Mouse (Mus musculus): ENCODE measurements around the gene Ptger1. TPM values are rescaled to one million over a fixed set of nuclear protein-coding genes. Genes with fewer than 3 reads are reported as not detected.

The Ptger1 gene
- total RNA-seq, 2 experiments from 2014 or later: 0.49 to 0.98 TPM

- no peak for DNase-seq (ENCODE audit: low spot score in 2 of 2)
These were observed 11.8 kb upstream of the Ptger1 start for GRCm38 (mm10) chr8:83654725-83655124.

DNA sequence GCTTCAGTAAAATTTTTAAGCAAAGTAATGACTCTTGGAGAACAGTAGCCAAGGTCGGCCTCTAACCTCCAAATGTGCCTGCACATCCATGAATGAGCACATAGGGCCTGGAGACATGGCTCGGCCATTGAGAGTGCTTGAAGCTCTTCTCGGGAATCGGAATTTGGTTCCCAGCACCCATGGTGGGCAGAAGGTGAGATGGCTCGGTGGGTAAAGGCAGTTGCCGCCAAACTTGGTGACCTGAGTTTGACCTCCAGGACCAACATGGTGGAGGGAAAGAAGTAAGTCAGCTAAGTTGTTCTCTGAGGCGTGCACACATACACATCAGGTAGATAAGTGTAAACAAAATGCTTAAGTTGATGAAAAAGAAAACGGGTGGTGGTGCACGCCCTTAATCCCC lies 10.4 kb upstream of the Ptger1 start:
- DNase-seq (ENCODE audit: low spot score in 2 of 2): no peak

DNA sequence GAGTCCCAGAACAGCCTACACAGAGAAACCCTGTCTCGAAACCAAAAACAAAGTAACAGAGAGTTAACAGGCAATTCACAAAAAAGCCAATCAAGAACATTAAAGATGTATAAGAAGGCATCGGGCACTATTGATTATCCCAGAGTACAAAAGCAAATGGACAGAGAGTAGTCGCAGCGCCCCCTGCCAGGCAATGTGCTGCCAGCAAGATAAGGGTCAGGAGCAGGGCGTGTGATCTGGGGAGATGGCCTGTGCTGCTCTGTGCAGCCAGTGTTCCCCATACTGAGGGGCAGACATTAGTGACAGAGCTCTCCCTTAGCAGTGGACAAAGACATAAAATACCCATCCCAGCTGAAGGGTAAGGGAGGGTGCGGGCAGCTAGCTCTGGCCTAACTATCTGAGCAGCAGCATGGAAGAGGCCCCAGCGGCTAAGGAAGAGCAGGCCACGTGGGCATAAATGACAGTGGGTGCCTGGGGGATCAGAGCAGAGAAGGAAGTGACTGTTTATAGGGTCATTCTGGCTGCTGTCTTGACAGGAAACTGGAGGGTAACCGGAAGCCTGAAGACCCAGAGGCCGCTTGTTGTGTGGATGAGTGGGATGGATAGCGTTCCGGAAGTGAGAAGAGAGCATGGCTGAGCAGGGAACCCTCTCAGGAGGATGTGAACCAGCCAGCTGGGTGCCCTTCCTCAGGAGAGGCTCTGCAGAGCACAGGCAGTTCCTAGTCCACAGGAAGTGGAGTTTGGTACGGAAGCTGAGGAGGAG lies 9.8 kb upstream of the Ptger1 start:
- DNase-seq (ENCODE audit: low spot score in 2 of 2): no peak

GRCm38 (mm10) chr8:83660545-83660944 lies 5.9 kb upstream of the Ptger1 start:
- DNase-seq (ENCODE audit: low spot score in 2 of 2): no peak

GRCm38 (mm10) chr8:83660995-83661680 lies 5.3 kb upstream of the Ptger1 start:
- no peak for DNase-seq (ENCODE audit: low spot score in 2 of 2)

- DNase-seq (ENCODE audit: low spot score in 2 of 2): peak; percentile 85 to 90
These were observed 4.1 kb upstream of the Ptger1 start for GRCm38 (mm10) chr8:83662421-83662826.

GRCm38 (mm10) chr8:83664096-83664495 lies 2.4 kb upstream of the Ptger1 start:
- DNase-seq (ENCODE audit: low spot score in 2 of 2): no peak

DNA sequence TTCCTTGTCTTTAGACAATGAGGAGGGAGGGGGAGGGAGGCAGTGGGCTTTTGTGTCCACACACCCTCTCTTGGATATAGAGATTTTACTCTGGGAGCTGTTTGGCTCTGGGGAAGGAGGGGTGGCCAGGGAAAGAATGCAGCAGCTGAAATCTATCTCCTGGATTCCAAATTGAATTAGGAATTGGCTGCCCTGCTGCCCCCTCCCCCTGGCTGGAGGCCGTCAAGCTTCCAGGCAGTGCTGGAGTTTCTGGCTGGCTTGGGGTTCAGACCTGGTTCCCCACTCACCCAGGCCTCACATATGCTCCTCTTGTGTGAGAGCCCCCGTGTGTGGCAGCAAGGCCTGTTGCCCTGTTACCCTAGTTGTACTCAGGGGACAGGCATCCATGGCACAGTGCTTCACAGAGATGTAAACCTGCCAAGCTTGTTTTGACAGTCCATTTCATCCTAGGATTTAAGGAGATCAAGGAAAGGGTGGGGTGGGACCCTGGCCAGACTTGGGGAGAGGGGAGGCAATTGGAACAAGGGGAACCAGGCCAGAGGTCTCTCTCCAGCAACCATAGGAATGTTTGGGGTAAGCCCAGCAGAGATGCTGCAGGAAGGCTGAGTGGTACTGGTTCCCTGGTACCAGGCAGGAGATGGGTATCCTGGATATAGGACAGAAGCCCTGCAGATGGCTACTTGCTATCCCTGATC lies 1.4 kb upstream of the Ptger1 start:
- peak in 1 of 2 experiments; percentile 63 for DNase-seq (ENCODE audit: low spot score in 2 of 2)

DNA sequence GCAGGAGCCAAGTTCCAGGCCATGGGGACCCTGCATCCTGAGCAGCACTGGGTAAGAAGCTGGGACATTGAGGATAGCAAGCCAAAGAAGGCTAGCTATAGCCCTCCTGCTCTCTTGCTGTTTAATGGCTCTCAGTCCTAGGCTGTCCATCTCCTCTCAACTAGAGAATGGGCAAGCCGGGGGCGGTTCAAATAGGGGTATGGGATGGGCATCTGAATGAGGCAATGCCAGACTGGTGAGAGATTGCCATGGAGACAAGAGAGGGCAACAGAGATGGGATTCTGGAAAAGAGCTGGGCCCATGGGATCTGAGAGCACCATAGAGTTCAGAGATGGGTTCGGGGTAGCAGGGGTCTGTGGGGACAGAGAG lies 372 bp downstream of the Ptger1 start:
- DNase-seq (ENCODE audit: low spot score in 2 of 2): no peak

GRCm38 (mm10) chr8:83667526-83667925 lies 1.0 kb downstream of the Ptger1 start:
- DNase-seq (ENCODE audit: low spot score in 2 of 2): no peak

DNA sequence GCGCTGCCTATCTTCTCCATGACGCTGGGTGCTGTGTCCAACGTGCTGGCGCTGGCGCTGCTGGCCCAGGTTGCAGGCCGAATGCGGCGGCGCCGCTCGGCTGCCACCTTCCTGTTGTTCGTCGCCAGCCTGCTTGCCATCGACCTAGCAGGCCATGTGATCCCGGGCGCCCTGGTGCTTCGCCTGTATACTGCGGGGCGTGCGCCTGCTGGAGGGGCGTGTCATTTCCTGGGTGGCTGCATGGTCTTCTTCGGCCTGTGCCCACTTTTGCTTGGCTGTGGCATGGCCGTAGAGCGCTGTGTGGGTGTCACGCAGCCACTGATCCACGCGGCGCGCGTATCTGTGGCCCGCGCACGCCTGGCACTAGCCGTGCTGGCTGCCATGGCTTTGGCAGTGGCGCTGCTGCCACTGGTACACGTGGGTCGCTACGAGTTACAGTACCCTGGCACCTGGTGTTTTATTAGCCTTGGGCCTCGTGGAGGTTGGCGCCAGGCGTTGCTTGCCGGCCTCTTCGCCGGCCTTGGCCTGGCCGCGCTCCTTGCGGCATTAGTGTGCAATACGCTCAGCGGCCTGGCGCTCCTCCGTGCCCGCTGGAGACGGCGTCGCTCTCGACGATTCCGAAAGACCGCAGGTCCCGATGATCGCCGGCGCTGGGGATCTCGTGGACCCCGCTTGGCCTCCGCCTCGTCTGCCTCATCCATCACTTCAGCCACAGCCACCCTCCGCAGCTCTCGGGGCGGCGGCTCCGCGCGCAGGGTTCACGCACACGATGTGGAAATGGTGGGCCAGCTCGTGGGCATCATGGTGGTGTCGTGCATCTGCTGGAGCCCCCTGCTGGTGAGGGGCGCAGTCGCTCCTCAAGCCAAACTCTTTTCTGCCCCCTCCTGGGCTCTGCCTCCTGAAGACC lies 1.8 kb downstream of the Ptger1 start:
- peak; percentile 58 to 70 for DNase-seq (ENCODE audit: low spot score in 2 of 2)

DNA sequence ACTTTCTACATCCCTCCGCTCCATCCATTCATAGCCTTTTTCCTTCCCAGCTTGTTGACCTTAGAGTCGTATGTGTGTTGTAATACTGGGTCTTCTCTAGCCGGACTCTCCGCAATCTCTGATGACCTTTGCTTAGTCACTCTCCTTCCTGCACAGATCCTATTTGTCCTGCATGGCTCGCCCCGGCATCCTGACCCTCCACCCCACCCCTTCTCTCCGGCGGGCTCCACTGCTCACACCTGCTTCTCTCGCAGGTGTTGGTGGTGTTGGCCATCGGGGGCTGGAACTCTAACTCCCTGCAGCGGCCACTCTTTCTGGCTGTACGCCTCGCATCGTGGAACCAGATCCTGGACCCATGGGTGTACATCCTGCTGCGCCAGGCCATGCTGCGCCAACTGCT lies 2.5 kb downstream of the Ptger1 start:
- no peak for DNase-seq (ENCODE audit: low spot score in 2 of 2)

- DNase-seq (ENCODE audit: low spot score in 2 of 2): no peak
These were observed 6.5 kb downstream of the Ptger1 start for GRCm38 (mm10) chr8:83672936-83673335.

DNA sequence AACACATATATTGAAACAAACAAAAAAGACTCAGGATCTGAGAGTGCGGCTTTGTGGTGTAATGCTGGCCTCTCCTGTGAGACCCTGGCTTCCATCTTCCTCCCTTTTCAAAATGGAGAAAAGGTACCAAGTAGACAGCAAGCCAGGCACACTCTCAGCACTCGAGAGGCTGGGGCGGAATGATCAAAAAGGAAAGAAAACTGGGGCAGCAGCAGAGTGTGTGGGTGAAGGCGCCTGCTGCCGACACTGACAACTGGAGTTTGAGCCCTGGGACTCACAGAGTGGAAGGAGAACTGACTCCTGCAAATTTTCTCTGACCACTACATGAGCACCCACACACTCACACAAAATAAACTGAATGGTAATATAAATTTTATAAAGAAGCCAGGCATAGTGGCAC lies 8.0 kb downstream of the Ptger1 start:
- DNase-seq (ENCODE audit: low spot score in 2 of 2): no peak

DNA sequence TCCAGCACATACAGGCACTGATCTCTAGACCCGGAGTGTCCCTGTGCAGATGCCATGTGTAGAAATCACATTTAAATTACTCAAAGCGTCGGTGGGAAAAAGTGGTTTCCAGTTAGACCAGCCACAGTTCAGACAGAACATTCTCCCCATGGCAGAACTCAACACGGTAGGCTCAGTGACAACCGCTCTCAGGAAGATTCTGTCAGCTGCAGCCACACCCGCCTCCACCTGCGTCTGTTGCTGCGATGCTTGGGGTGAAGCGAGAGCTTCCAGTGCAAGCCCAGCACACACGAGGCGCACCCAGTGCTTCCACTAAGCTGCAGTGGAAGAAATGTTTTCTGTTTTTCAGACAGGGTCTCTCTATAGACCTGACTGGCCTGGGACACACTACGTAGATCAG lies 13.4 kb downstream of the Ptger1 start:
- DNase-seq (ENCODE audit: low spot score in 2 of 2): no peak

GRCm38 (mm10) chr8:83680603-83681002 lies 14.1 kb downstream of the Ptger1 start:
- no peak for DNase-seq (ENCODE audit: low spot score in 2 of 2)

DNA sequence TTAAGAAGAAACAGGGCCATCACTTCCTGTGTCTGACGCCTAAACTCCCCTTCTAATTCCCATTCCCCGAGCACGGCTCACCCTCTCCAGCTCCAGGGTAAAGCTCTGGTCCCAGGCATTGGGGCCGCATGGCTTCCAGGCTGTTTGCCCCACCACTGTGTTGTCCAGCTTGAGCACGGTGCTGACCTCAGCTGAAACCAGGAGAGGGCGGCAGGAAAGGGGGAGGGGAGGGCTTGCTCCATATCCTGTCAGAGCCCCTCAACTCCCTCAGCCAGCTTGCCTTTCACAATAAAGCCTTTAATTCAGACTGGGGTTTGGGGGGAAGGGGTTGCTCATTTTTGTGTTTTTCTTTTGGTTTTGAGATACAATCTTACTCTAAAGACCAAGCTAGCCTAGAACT lies 14.6 kb downstream of the Ptger1 start:
- DNase-seq (ENCODE audit: low spot score in 2 of 2): no peak

DNA sequence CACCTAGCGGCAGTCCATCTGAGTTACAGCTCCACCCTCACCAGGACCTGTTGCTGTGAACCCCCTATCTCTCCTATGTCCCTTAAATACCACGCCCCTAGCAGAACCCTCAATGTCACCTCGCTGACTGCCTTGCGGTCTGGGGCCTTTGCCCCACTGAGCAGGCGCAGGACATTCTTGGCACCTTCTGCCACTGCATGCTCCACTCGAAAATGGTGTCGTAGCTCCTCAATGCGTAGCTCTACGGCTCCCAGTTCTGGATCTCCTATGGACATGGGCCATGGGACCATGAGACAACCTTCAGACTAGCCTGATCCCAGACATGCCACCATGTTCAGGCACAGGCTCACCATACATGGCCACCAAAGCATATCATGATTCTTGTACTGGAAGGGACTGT lies 18.0 kb downstream of the Ptger1 start:
- DNase-seq (ENCODE audit: low spot score in 2 of 2): no peak

GRCm38 (mm10) chr8:83689264-83689663 lies 22.8 kb downstream of the Ptger1 start:
- DNase-seq (ENCODE audit: low spot score in 2 of 2): no peak

DNA sequence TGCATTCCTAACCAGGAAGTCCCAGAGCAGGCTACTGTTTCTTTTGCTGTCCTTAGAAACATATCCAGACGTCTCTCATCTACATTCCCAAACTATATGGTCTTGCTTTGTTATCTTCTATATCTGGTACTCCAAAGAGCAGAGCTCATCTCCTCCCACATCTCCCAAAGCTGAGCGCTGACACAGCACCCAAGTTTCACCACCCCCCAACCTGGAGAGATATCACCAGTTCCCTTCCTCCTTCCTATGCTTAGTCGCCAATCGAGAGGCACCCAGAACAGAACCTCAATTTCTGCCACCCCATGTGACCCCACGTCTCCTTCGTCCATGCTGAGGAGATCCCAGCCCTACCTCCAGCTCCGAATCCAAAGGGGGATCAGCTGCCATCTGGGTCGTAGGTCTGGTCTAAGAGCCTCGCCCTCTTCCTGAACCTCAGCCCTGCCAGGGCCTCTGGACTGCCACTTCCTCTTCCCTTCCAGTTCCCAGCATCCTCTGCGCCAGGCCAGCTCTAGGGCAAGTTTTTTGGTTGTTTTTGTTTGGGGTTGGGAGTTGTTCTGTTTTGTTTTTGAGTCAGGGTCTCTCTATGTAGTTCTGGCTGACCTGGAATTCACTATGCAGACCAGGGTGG lies 27.2 kb downstream of the Ptger1 start:
- no peak for DNase-seq (ENCODE audit: low spot score in 2 of 2)

All from gastrocnemius, postnatal 4 days (tissue).